Mouse (Mus musculus) C2C12 (cell line): Measurements from ENCODE around the gene Stard3nl.

Experiments used
- CEBPB ChIP-seq: IDR thresholded peaks from one replicate; pipeline ENCODE4 v1.6.1; 2011; ENCODE audit warnings: low read depth, mild to moderate bottlenecking, control low read depth, moderate library complexity
- CTCF ChIP-seq: IDR thresholded peaks from one replicate; pipeline ENCODE4 v1.5.1; 2011; ENCODE audit not compliant: control insufficient read depth, insufficient read depth, insufficient read length
- FOSL1 ChIP-seq: IDR thresholded peaks from one replicate; pipeline ENCODE4 v1.8.0; 2011; ENCODE audit warnings: mild to moderate bottlenecking, low read length; ENCODE audit not compliant: poor library complexity, insufficient read depth, severe bottlenecking
- MYOD1 ChIP-seq: IDR thresholded peaks from one replicate; pipeline ENCODE4 v1.6.1; 2011; ENCODE audit warnings: low read depth; ENCODE audit not compliant: control insufficient read depth, insufficient read length
- MYOG ChIP-seq: IDR thresholded peaks from one replicate; pipeline ENCODE4 v1.6.1; 2011; ENCODE audit not compliant: control insufficient read depth, insufficient read length; ENCODE audit errors: extremely low read depth

- TF ChIP-seq CTCF, result no peak
- TF ChIP-seq MYOG, result no peak
- no peak for TF ChIP-seq CEBPB
- no peak for TF ChIP-seq FOSL1
- no peak for TF ChIP-seq MYOD1
Observed at GRCm38 (mm10) chr13:19389434-19389833, 6.2 kb downstream of the Stard3nl start.
